ENCODE assay signal across 27 mouse cellular contexts in genomic region chr8:31539251-31539650, GRCm38 (mm10).
DNase-seq lines count a peak whose midpoint lies in the region; ATAC-seq lines count a peak whose summit lies in the region.
"Had no signal": no experiment of that assay in that cellular context is flagged by ENCODE, and none has a peak within 500 bp of the region (broad histone marks: within the 10 kb centered on the region; RNA-seq: fewer than 3 reads in every experiment).

No protein-coding gene starts in this region.

- ATAC-seq in frontal cortex, adult (ENCODE audit: low TSS enrichment), result no peak
- ATAC-seq: activated CD4-positive, CD25-positive, alpha-beta regulatory T cell, adult 4 months; forebrain, embryonic 15.5 days; inflammation-experienced regulatory T-cells, adult 6 months had no signal

- DNase-seq in frontal cortex, adult 2 months (ENCODE audit: extremely low spot score in 1 of 2, low spot score in 1 of 2), result peak; percentile 6 to 58
- DNase-seq in left cerebral cortex, adult 18-20 months (ENCODE audit: low spot score in 2 of 2), result peak; percentile 16 to 20
- DNase-seq in left cerebral cortex, adult 11 months (ENCODE audit: low spot score), result no peak
- peak; percentile 48 for DNase-seq in brain, adult 2 months (ENCODE audit: low read depth, low spot score)
- DNase-seq in right cerebral cortex, postnatal 10 days (ENCODE audit: low spot score in 2 of 2), result peak; percentile 23 to 42
- DNase-seq in cerebellum, adult 8-10 months, result no peak
- no peak for DNase-seq in urinary bladder, postnatal 36 days (ENCODE audit: low spot score in 2 of 2)
- DNase-seq: adrenal gland, adult 2 months; adrenal gland, postnatal 36 days; cerebellum, adult 9-10 months; cerebellum, postnatal 36 days; gastrocnemius, postnatal 14 days; heart, postnatal 14 days; kidney, adult 11 months; kidney, postnatal 14 days; liver; lung, adult 2 months; lung, postnatal 10 days; midbrain, embryonic 14.5 days; retina, postnatal 1 day; spleen, adult 18-20 months; thymus, adult 2 months; thymus, postnatal 36 days had no signal

Comparison
In these comparisons a context has a peak if more than half of its experiments do, and no peak if none do; other contexts are left out.
1. DNase-seq: peak in frontal cortex, adult 2 months (2 of 2), left cerebral cortex, adult 18-20 months (2 of 2), brain, adult 2 months (single experiment) and right cerebral cortex, postnatal 10 days (2 of 2); none in left cerebral cortex, adult 11 months (single experiment), cerebellum, adult 8-10 months (single experiment) and urinary bladder, postnatal 36 days (0 of 2).